Mouse (Mus musculus): ENCODE results near the gene Acot12. TPM values are rescaled to one million over a fixed set of nuclear protein-coding genes. Genes with fewer than 3 reads are reported as not detected.

Gene Acot12
- polyA plus RNA-seq, 1 experiment from 2014 or later, result 0.40 TPM

GRCm38 (mm10) chr13:91824845-91825550, 83.7 kb downstream of the Acot12 start:
- DNase-seq (ENCODE audit: low spot score), result peak; percentile 92
- Histone ChIP-seq H3K27ac (replicated peaks; ENCODE audit: low read depth, low read length) (no peak overlapping the region; the same call in 1 of the 2 replicates), H3K4me3 (ENCODE audit: low read depth, low read length) (no peak overlapping the region), H3K4me1 (ENCODE audit: control insufficient read depth, insufficient read depth, low read length) (no peaks in the 10 kb centered on the region), H3K27me3 (replicated peaks; ENCODE audit: control insufficient read depth, insufficient read depth, low read length) (no peaks in the 10 kb centered on the region), H3K4me2 (ENCODE audit: low read depth, low read length) (no peak overlapping the region), H3K9ac (ENCODE audit: low read depth, low read length) (no peak overlapping the region), H3K9me3 (ENCODE audit: control insufficient read depth, low read length) (no peaks in the 10 kb centered on the region), H3K36me3 (ENCODE audit: control insufficient read depth, insufficient read depth, low read length) (no peaks in the 10 kb centered on the region)
- WGBS, result 37% methylated on average over 4 of the region's 4 CpGs
- ATAC-seq (ENCODE audit: low read depth), result peak; percentile 88

- no peaks in the 10 kb centered on the region for H3K4me1 ChIP-seq (ENCODE audit: control insufficient read depth, insufficient read depth, low read length)
- peak overlapping the region; percentile 58; the same call in 1 of the 2 replicates for H3K27ac ChIP-seq (replicated peaks; ENCODE audit: low read depth, low read length)
- no peaks in the 10 kb centered on the region for H3K9me3 ChIP-seq (ENCODE audit: control insufficient read depth, low read length)
- WGBS, result 58% methylated on average over 2 of the region's 2 CpGs
- H3K9ac ChIP-seq (ENCODE audit: low read depth, low read length), result no peak overlapping the region
- no peak overlapping the region for H3K4me3 ChIP-seq (ENCODE audit: low read depth, low read length)
- no peak overlapping the region for H3K4me2 ChIP-seq (ENCODE audit: low read depth, low read length)
- ATAC-seq (ENCODE audit: low read depth), result no peak
- H3K27me3 ChIP-seq (replicated peaks; ENCODE audit: control insufficient read depth, insufficient read depth, low read length), result no peaks in the 10 kb centered on the region
- H3K36me3 ChIP-seq (ENCODE audit: control insufficient read depth, insufficient read depth, low read length), result no peaks in the 10 kb centered on the region
- DNase-seq (ENCODE audit: low spot score), result no peak
Measured at GRCm38 (mm10) chr13:91826066-91826465, 84.8 kb downstream of the Acot12 start.

- H3K36me3 ChIP-seq (ENCODE audit: control insufficient read depth, insufficient read depth, low read length), result no peaks in the 10 kb centered on the region
- H3K9ac ChIP-seq (ENCODE audit: low read depth, low read length), result no peak overlapping the region
- H3K9me3 ChIP-seq (ENCODE audit: control insufficient read depth, low read length), result no peaks in the 10 kb centered on the region
- H3K4me3 ChIP-seq (ENCODE audit: low read depth, low read length), result no peak overlapping the region
- DNase-seq (ENCODE audit: low spot score) (no peak), ATAC-seq (ENCODE audit: low read depth) (no peak)
- H3K4me1 ChIP-seq (ENCODE audit: control insufficient read depth, insufficient read depth, low read length), result no peaks in the 10 kb centered on the region
- H3K4me2 ChIP-seq (ENCODE audit: low read depth, low read length), result no peak overlapping the region
- H3K27me3 ChIP-seq (replicated peaks; ENCODE audit: control insufficient read depth, insufficient read depth, low read length), result no peaks in the 10 kb centered on the region
- no peak overlapping the region for H3K27ac ChIP-seq (replicated peaks; ENCODE audit: low read depth, low read length)
Measured at GRCm38 (mm10) chr13:91827876-91828275, 86.6 kb downstream of the Acot12 start.

Small RNA genes within 50 kb of the gene (microRNA-seq; reads per million reads assigned to microRNA genes)
- not detected for gene Gm27656 (ENCODE audit: borderline number of aligned reads)

Other genes with a start within 250 kb of the Acot12 start
- 21.8 and 22.3 TPM in 2 replicates for gene Zcchc9, start 66.2 kb downstream of the Acot12 start, polyA plus RNA-seq (2014; fragmentation: Nextera tagmentation; extraction: Ambion mirVana)
- 6.4 and 17.7 TPM in 2 replicates for gene Ckmt2, start 135.4 kb downstream of the Acot12 start, polyA plus RNA-seq (2014; fragmentation: Nextera tagmentation; extraction: Ambion mirVana)

Data from embryonic facial prominence, embryonic 14.5 days (tissue).